Mouse (Mus musculus) kidney, adult 8-10 months (tissue): ENCODE measurements at regions not wholly inside any gene's neighbourhood (a gene's known extent, or its start where the extent isn't known, plus 50 kb on each side); places are given as distances from the start of the nearest gene placed in this dataset.

Source experiments
- DNase-seq, 2 experiments: peaks; one replicate each; pipeline ENCODE4 v3.0.0; 2022

- no peak for DNase-seq
These were observed 336.9 kb upstream of the Gcfc2 start for GRCm38 (mm10) chr6:81586441-81587117.

GRCm38 (mm10) chr6:81589727-81590126, 333.7 kb upstream of the Gcfc2 start:
- DNase-seq = no peak

- no peak for DNase-seq
These were observed 327.5 kb upstream of the Gcfc2 start for GRCm38 (mm10) chr6:81595926-81596325.

- no peak for DNase-seq
These were observed 314.8 kb upstream of the Gcfc2 start for GRCm38 (mm10) chr6:81608637-81609036.

GRCm38 (mm10) chr6:81611980-81612379, 311.5 kb upstream of the Gcfc2 start:
- DNase-seq = no peak

- DNase-seq = no peak
These were observed 305.5 kb upstream of the Gcfc2 start for GRCm38 (mm10) chr6:81618018-81618417.

- no peak for DNase-seq
These were observed 302.4 kb upstream of the Gcfc2 start for GRCm38 (mm10) chr6:81621028-81621427.

- no peak for DNase-seq
These were observed 300.8 kb upstream of the Gcfc2 start for GRCm38 (mm10) chr6:81622714-81623113.

GRCm38 (mm10) chr6:81625016-81625415, 298.5 kb upstream of the Gcfc2 start:
- DNase-seq = no peak

GRCm38 (mm10) chr6:81633586-81633985, 289.9 kb upstream of the Gcfc2 start:
- no peak for DNase-seq

GRCm38 (mm10) chr6:81647615-81648375, 275.7 kb upstream of the Gcfc2 start:
- no peak for DNase-seq

- DNase-seq = no peak
These were observed 271.6 kb upstream of the Gcfc2 start for GRCm38 (mm10) chr6:81651856-81652255.

- DNase-seq = no peak
These were observed 268.3 kb upstream of the Gcfc2 start for GRCm38 (mm10) chr6:81655205-81655604.

- DNase-seq = no peak
These were observed 262.7 kb upstream of the Gcfc2 start for GRCm38 (mm10) chr6:81660478-81661395.

GRCm38 (mm10) chr6:81668944-81669343, 254.5 kb upstream of the Gcfc2 start:
- DNase-seq = no peak

GRCm38 (mm10) chr6:81673316-81673715, 250.2 kb upstream of the Gcfc2 start:
- DNase-seq = no peak

GRCm38 (mm10) chr6:81697284-81697683, 226.2 kb upstream of the Gcfc2 start:
- no peak for DNase-seq

- no peak for DNase-seq
These were observed 225.3 kb upstream of the Gcfc2 start for GRCm38 (mm10) chr6:81698173-81698572.

- no peak for DNase-seq
These were observed 208.6 kb upstream of the Gcfc2 start for GRCm38 (mm10) chr6:81714867-81715266.

GRCm38 (mm10) chr6:81716371-81716770, 207.1 kb upstream of the Gcfc2 start:
- DNase-seq = no peak

- no peak for DNase-seq
These were observed 198.6 kb upstream of the Gcfc2 start for GRCm38 (mm10) chr6:81724601-81725545.

- DNase-seq = no peak
These were observed 191.8 kb upstream of the Gcfc2 start for GRCm38 (mm10) chr6:81731631-81732030.
